Mouse (Mus musculus): ENCODE data around the gene Angel1. TPM values are rescaled to one million over a fixed set of nuclear protein-coding genes. Genes with fewer than 3 reads are reported as not detected.

Gene Angel1
- total and polyA plus RNA-seq, 3 experiments = 1.8 to 9.1 (median 1.8) TPM

DNA sequence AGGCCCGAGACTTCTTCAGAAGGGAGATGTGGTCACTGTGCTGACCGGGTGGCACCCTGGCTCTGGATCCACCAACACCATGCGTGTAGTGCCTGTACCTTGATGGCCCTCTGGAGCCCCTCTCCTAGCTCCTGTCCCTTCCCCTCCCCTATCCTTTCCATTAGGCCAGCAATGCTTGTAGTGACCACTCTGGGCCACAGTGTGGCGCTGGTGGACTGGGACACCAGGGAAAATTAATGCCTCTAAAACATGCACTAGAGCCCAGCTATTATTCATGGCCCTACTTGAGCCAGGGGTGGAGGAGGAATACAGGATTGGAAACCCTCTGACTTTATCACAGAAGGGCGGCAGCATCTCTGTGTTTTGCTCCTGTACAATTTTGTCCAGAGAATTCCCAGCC lies 10.9 kb downstream of the Angel1 start:
- no peaks in the 10 kb centered on the region; the same call in 1 of the 2 replicates for H3K27me3 ChIP-seq (ENCODE audit: insufficient read depth, low read length)
- H3K36me3 ChIP-seq (replicated peaks) = peaks cover 5% of the 10 kb centered on the region
- DNase-seq (ENCODE audit: low spot score) = peak; percentile 33
- peak; percentile 86 for TF ChIP-seq CTCF (IDR thresholded peaks at IDR 0.05; ENCODE audit: low read depth, low read length)
- no peak for TF ChIP-seq POLR2AphosphoS5 (IDR thresholded peaks at IDR 0.05; ENCODE audit: insufficient replicate concordance, low read depth, low read length)
- no peak overlapping the region for H3K4me3 ChIP-seq (ENCODE audit: low read depth, low read length)
- H3K4me1 ChIP-seq (ENCODE audit: insufficient read depth, low read depth, low read length) = no peaks in the 10 kb centered on the region
- ATAC-seq (ENCODE audit: extremely low read depth, insufficient number of reproducible peaks, low FRiP score, poor library complexity, severe bottlenecking) = no peak
- no peaks in the 10 kb centered on the region for H3K9me3 ChIP-seq (replicated peaks)

- H3K4me3 ChIP-seq (ENCODE audit: low read depth, low read length) = no peak overlapping the region
- no peaks in the 10 kb centered on the region for H3K27me3 ChIP-seq (ENCODE audit: insufficient read depth, low read length)
- H3K36me3 ChIP-seq (replicated peaks) = no peaks in the 10 kb centered on the region
- no peak for TF ChIP-seq CTCF (IDR thresholded peaks at IDR 0.05; ENCODE audit: low read depth, low read length)
- no peak for TF ChIP-seq GATA1 (IDR thresholded peaks at IDR 0.05; ENCODE audit: borderline replicate concordance, low read length)
- no peak for TF ChIP-seq GATA2 (IDR thresholded peaks at IDR 0.05; ENCODE audit: borderline replicate concordance, low read depth, low read length)
- TF ChIP-seq TAL1 (conservative IDR thresholded peaks at IDR 0.05; ENCODE audit: low read depth, low read length) = no peak
- no peak for TF ChIP-seq POLR2AphosphoS5 (IDR thresholded peaks at IDR 0.05; ENCODE audit: insufficient replicate concordance, low read depth, low read length)
- no peak for ATAC-seq (ENCODE audit: extremely low read depth, insufficient number of reproducible peaks, low FRiP score, poor library complexity, severe bottlenecking)
- no peaks in the 10 kb centered on the region for H3K4me1 ChIP-seq (ENCODE audit: insufficient read depth, low read depth, low read length)
- no peak for DNase-seq (ENCODE audit: low spot score)
- no peaks in the 10 kb centered on the region for H3K9me3 ChIP-seq (replicated peaks)
Observed at GRCm38 (mm10) chr12:86714026-86714425, 12.2 kb downstream of the Angel1 start.

DNA sequence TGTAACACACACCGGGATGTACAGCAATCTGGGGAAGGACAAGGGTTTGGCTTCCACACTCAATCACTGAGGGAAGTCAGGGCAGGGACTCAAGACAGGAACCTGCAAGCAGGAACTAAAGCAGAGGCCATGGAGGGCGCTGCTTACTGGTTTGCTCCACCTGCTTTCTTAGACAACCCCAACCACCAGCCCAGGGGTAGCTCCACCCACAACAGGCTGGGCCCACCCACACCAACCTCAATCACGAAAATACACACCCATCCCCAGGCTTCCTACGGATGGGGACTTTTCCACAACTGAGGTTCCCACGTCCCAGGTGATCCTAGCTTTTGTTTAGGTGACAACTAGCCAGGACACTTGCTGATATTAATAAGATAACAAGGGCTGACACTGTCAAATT lies 20.4 kb downstream of the Angel1 start:
- DNase-seq (ENCODE audit: low spot score) = no peak
- Histone ChIP-seq H3K36me3 (replicated peaks) (peaks cover 5% of the 10 kb centered on the region), H3K27me3 (ENCODE audit: insufficient read depth, low read length) (no peaks in the 10 kb centered on the region), H3K4me1 (ENCODE audit: insufficient read depth, low read depth, low read length) (no peaks in the 10 kb centered on the region), H3K4me3 (ENCODE audit: low read depth, low read length) (no peak overlapping the region), H3K9me3 (replicated peaks) (no peaks in the 10 kb centered on the region)
- TF ChIP-seq GATA1 (IDR thresholded peaks at IDR 0.05; ENCODE audit: borderline replicate concordance, low read length) (no peak), GATA2 (IDR thresholded peaks at IDR 0.05; ENCODE audit: borderline replicate concordance, low read depth, low read length) (no peak), TAL1 (conservative IDR thresholded peaks at IDR 0.05; ENCODE audit: low read depth, low read length) (no peak)
- ATAC-seq (ENCODE audit: extremely low read depth, insufficient number of reproducible peaks, low FRiP score, poor library complexity, severe bottlenecking) = no peak

GRCm38 (mm10) chr12:86702690-86703089 lies 23.6 kb downstream of the Angel1 start:
- Histone ChIP-seq H3K4me1 (ENCODE audit: insufficient read depth, low read depth, low read length) (no peaks in the 10 kb centered on the region), H3K27me3 (ENCODE audit: insufficient read depth, low read length) (no peaks in the 10 kb centered on the region), H3K9me3 (replicated peaks) (no peaks in the 10 kb centered on the region), H3K4me3 (ENCODE audit: low read depth, low read length) (no peak overlapping the region), H3K36me3 (replicated peaks) (peaks cover 5% of the 10 kb centered on the region)
- TF ChIP-seq GATA1 (IDR thresholded peaks at IDR 0.05; ENCODE audit: borderline replicate concordance, low read length) (no peak), GATA2 (IDR thresholded peaks at IDR 0.05; ENCODE audit: borderline replicate concordance, low read depth, low read length) (no peak), TAL1 (conservative IDR thresholded peaks at IDR 0.05; ENCODE audit: low read depth, low read length) (no peak), CTCF (IDR thresholded peaks at IDR 0.05; ENCODE audit: low read depth, low read length) (no peak), POLR2AphosphoS5 (IDR thresholded peaks at IDR 0.05; ENCODE audit: insufficient replicate concordance, low read depth, low read length) (no peak)
- DNase-seq (ENCODE audit: low spot score) (no peak), ATAC-seq (ENCODE audit: extremely low read depth, insufficient number of reproducible peaks, low FRiP score, poor library complexity, severe bottlenecking) (no peak)

- DNase-seq (ENCODE audit: low spot score) (no peak), ATAC-seq (ENCODE audit: extremely low read depth, insufficient number of reproducible peaks, low FRiP score, poor library complexity, severe bottlenecking) (no peak)
- H3K27me3 ChIP-seq (ENCODE audit: insufficient read depth, low read length) = no peaks in the 10 kb centered on the region
- H3K4me3 ChIP-seq (ENCODE audit: low read depth, low read length) = no peak overlapping the region
- no peaks in the 10 kb centered on the region for H3K9me3 ChIP-seq (replicated peaks)
- TF ChIP-seq TAL1 (conservative IDR thresholded peaks at IDR 0.05; ENCODE audit: low read depth, low read length) (no peak), CTCF (IDR thresholded peaks at IDR 0.05; ENCODE audit: low read depth, low read length) (no peak), GATA2 (IDR thresholded peaks at IDR 0.05; ENCODE audit: borderline replicate concordance, low read depth, low read length) (no peak), GATA1 (IDR thresholded peaks at IDR 0.05; ENCODE audit: borderline replicate concordance, low read length) (no peak), POLR2AphosphoS5 (IDR thresholded peaks at IDR 0.05; ENCODE audit: insufficient replicate concordance, low read depth, low read length) (no peak)
- peaks cover 5% of the 10 kb centered on the region for H3K36me3 ChIP-seq (replicated peaks)
- H3K4me1 ChIP-seq (ENCODE audit: insufficient read depth, low read depth, low read length) = no peaks in the 10 kb centered on the region
Observed at GRCm38 (mm10) chr12:86701491-86701890, 24.8 kb downstream of the Angel1 start.

GRCm38 (mm10) chr12:86700927-86701310 lies 25.3 kb downstream of the Angel1 start:
- peaks cover 5% of the 10 kb centered on the region for H3K36me3 ChIP-seq (replicated peaks)
- ATAC-seq (ENCODE audit: extremely low read depth, insufficient number of reproducible peaks, low FRiP score, poor library complexity, severe bottlenecking) = no peak
- no peaks in the 10 kb centered on the region for H3K9me3 ChIP-seq (replicated peaks)
- peaks cover 4% of the 10 kb centered on the region; the same call in 1 of the 2 replicates for H3K27me3 ChIP-seq (ENCODE audit: insufficient read depth, low read length)
- H3K4me3 ChIP-seq (ENCODE audit: low read depth, low read length) = no peak overlapping the region
- no peak for DNase-seq (ENCODE audit: low spot score)
- no peaks in the 10 kb centered on the region for H3K4me1 ChIP-seq (ENCODE audit: insufficient read depth, low read depth, low read length)
- TF ChIP-seq TAL1 (conservative IDR thresholded peaks at IDR 0.05; ENCODE audit: low read depth, low read length) (no peak), CTCF (IDR thresholded peaks at IDR 0.05; ENCODE audit: low read depth, low read length) (no peak)
